Mouse (Mus musculus): ENCODE measurements around the gene Itgb1bp1. TPM values are rescaled to one million over a fixed set of nuclear protein-coding genes. Genes with fewer than 3 reads are reported as not detected.

Gene Itgb1bp1
- 43.0 and 44.8 TPM in 2 replicates for polyA plus RNA-seq (2016; fragmentation: Nextera tagmentation; extraction: Ambion mirVana)

DNA sequence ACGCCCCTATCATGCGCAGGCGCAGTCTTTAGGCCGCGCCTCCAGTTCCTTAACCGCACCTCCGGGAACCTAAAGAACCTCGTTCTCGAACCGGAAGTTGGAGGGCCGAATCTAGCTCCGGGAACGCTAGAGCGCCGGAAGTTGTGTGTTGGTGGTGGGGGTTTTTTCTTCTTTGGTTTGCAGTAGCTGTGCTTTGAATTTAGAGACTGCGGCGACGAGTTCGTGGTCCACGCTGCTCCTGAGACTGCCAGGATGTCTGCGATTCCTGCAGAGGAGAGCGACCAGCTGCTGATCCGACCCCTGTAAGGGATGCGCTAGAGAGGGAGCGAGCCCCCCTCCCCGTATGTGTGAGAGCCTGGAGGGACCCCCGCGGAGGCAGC, at the start of gene Itgb1bp1:
Gene Itgb1bp1, minus strand, starts transcription at position 42 of the 380 bp plus-strand sequence.
- Histone ChIP-seq H3K4me1 (peaks cover 15% of the 10 kb centered on the region), H3K36me3 (peaks cover 31% of the 10 kb centered on the region), H3K9me3 (replicated peaks) (no peaks in the 10 kb centered on the region)

DNA sequence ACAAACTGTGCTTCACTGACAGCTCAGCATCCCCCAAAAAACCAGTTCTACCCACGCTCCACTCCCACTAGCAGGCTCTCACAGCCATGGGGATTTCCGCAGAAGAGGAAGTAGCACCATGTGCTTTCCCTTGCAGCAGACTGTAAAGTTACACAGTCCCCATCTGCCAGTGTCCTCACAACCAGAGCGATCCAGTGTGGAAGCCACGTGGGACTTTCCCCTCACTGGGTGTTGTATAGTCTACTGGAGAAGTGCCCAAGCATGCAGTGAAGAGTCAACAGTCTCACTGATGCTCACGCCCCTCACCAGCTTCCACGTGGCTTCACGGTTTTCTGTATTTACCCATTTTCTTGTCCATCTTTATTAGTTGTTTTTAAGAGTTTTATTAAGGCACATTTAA, 49.8 kb upstream of the Itgb1bp1 start:
- Histone ChIP-seq H3K36me3 (peaks cover 89% of the 10 kb centered on the region), H3K4me1 (no peaks in the 10 kb centered on the region), H3K9me3 (replicated peaks) (no peaks in the 10 kb centered on the region), H3K27me3 (ENCODE audit: low read depth, poor library complexity, severe bottlenecking) (no peaks in the 10 kb centered on the region), H3K4me3 (no peak overlapping the region), H3K27ac (replicated peaks) (no peak overlapping the region)
- WGBS: 92% methylated on average over 7 of the region's 7 CpGs
- DNase-seq (ENCODE audit: low spot score): no peak

More for the DNA sequence above, at the start of gene Itgb1bp1:
- Histone ChIP-seq H3K27me3 (ENCODE audit: low read depth, poor library complexity, severe bottlenecking) (no peaks in the 10 kb centered on the region), H3K27ac (replicated peaks) (peak within 1 kb of the TSS; percentile 91), H3K4me3 (peak within 1 kb of the TSS; percentile 76)
- peak; percentile 98 for DNase-seq (ENCODE audit: low spot score)
- under 1% methylated on average over 28 of the region's 28 CpGs for WGBS

DNA sequence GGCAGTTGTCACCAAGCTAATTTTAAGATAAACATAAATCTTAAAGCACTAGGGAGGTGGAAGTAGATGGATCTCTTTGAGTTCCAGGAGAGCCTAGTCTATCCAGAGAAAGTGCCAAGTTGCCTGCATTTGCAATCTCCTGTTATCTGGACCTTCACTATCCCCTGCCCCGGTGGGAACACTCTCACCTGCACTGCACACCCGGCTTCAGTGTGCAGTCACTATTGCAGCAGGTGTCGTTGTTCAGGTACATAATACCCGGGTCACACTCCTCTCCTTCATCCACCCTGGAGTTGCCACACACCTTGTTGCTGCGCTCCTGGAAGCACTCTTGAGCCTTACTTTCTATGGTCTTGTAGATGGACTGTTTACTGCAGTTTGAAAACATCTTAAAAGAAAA, 47.7 kb upstream of the Itgb1bp1 start:
- no peak overlapping the region for H3K27ac ChIP-seq (replicated peaks)
- no peaks in the 10 kb centered on the region for H3K9me3 ChIP-seq (replicated peaks)
- H3K4me1 ChIP-seq: no peaks in the 10 kb centered on the region
- no peak for DNase-seq (ENCODE audit: low spot score)
- peaks cover 89% of the 10 kb centered on the region for H3K36me3 ChIP-seq
- no peak overlapping the region for H3K4me3 ChIP-seq
- no peaks in the 10 kb centered on the region for H3K27me3 ChIP-seq (ENCODE audit: low read depth, poor library complexity, severe bottlenecking)
- WGBS: 92% methylated on average over 5 of the region's 5 CpGs

DNA sequence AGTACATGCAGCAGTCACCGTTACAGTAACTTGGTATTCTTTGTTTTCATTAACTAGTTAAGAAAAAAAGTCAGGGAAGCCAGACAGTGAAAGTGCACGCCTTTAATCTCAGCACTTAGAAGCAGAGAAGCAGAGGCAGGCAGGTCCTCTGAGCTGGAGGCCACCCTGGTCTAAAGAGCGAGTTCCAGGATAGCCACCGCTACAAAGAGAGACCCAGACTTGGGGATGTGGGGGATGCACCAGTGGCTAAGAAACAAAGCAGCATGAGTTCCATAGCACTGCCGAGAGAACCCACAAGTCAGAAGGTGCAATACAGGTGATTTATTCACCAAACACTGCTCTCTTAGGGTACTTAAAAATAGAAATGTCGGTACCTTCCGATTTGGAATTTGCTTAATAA, 46.9 kb upstream of the Itgb1bp1 start:
- H3K9me3 ChIP-seq (replicated peaks): no peaks in the 10 kb centered on the region
- H3K4me3 ChIP-seq: no peak overlapping the region
- 90% methylated on average over 7 of the region's 7 CpGs for WGBS
- no peak overlapping the region for H3K27ac ChIP-seq (replicated peaks)
- no peaks in the 10 kb centered on the region for H3K27me3 ChIP-seq (ENCODE audit: low read depth, poor library complexity, severe bottlenecking)
- H3K36me3 ChIP-seq: peaks cover 91% of the 10 kb centered on the region
- no peaks in the 10 kb centered on the region for H3K4me1 ChIP-seq
- DNase-seq (ENCODE audit: low spot score): no peak

DNA sequence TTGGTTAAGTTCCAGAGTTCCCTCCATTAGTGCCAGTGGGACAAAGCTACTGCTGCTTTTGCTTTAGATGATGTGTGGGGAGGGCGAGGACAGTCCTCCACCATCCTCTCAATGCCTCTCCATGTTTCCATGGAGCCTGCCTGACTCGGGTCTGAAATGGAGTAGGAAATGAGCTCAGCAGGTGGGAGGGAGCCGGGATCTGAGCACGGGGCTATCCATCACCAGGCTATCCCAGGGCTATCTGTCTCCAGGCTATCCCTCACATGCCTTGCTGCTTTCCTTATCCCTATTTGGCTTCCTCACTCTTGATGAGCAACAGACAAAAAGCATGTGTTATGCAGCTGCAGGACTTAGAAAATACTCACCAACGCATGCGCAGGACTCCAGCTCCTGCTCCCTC, 45.6 kb upstream of the Itgb1bp1 start:
- no peak overlapping the region for H3K4me3 ChIP-seq
- DNase-seq (ENCODE audit: low spot score): no peak
- no peak overlapping the region for H3K27ac ChIP-seq (replicated peaks)
- no peaks in the 10 kb centered on the region for H3K4me1 ChIP-seq
- 88% methylated on average over 6 of the region's 6 CpGs for WGBS
- no peaks in the 10 kb centered on the region for H3K9me3 ChIP-seq (replicated peaks)
- H3K27me3 ChIP-seq (ENCODE audit: low read depth, poor library complexity, severe bottlenecking): no peaks in the 10 kb centered on the region
- peaks cover 98% of the 10 kb centered on the region for H3K36me3 ChIP-seq

DNA sequence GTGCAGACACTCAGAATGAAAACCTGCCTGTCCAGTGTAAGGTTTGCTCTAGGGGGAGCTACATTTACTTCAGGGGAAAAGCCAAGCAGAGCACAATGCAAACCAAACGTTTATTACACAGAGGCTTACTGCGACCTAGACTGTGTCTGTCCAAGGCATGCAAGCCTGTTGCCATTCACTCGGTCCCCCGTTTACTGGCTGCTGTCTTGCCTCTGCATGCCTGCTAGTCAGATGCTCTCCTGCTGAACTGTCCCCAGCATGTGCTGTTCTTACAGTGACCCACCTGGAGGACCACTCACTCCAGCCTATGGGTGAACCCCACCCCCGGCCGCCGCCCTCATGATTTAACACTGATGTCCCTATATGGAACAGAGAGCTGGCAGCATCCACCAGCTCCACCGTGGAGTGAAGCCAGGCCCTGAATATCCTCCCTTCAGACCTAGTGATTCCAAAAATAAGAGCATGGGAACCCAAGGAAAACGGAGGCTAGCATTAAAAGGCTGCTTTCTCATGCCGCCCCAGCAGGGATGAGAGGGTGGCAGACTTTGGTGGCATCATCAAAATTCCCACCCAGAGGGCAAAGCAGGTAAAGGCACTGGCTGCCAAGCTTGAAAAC, 45.0 kb upstream of the Itgb1bp1 start:
- DNase-seq (ENCODE audit: low spot score): no peak
- H3K9me3 ChIP-seq (replicated peaks): no peaks in the 10 kb centered on the region
- H3K27me3 ChIP-seq (ENCODE audit: low read depth, poor library complexity, severe bottlenecking): no peaks in the 10 kb centered on the region
- 91% methylated on average over 10 of the region's 10 CpGs for WGBS
- H3K4me3 ChIP-seq: no peak overlapping the region
- H3K27ac ChIP-seq (replicated peaks): no peak overlapping the region
- peaks cover 98% of the 10 kb centered on the region for H3K36me3 ChIP-seq
- H3K4me1 ChIP-seq: no peaks in the 10 kb centered on the region

DNA sequence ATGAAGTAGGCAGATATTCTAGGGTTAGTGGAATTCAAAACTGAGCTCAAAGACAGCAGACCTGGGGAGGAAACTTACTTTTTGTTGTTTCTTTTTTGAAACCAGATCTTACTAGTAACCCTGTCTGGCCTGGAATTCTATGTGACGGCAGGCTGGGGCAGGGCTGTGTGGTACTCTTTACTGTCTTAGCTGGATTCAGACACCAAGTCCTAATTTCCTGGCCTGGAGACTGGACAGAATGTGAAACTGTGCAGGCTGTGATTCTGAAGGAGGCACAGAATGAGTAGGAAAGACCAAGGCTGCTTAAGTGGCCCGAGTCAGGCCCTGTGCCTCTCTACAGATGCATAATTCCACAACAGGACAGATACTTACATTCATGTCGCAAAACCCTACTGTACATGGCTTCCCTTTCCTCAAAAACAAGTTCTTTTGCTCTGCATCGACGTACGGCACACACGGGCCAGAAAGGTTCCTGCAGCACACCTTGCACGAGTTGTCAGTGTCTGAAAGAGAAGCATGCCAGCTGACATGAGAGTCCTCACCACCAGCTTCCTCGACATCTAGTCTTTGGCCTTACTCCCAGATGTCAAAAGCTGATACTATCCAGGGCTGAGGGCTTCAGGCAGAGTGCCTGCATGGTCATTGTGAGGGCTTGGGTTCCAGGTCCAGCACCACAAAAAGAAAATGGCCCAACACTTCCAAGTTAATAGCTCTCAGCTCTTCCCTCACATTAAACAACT, 43.7 kb upstream of the Itgb1bp1 start:
- 93% methylated on average over 9 of the region's 9 CpGs for WGBS
- no peaks in the 10 kb centered on the region for H3K4me1 ChIP-seq
- H3K36me3 ChIP-seq: peaks cover 98% of the 10 kb centered on the region
- H3K27me3 ChIP-seq (ENCODE audit: low read depth, poor library complexity, severe bottlenecking): no peaks in the 10 kb centered on the region
- H3K9me3 ChIP-seq (replicated peaks): no peaks in the 10 kb centered on the region
- H3K27ac ChIP-seq (replicated peaks): no peak overlapping the region
- no peak overlapping the region for H3K4me3 ChIP-seq
- DNase-seq (ENCODE audit: low spot score): no peak

DNA sequence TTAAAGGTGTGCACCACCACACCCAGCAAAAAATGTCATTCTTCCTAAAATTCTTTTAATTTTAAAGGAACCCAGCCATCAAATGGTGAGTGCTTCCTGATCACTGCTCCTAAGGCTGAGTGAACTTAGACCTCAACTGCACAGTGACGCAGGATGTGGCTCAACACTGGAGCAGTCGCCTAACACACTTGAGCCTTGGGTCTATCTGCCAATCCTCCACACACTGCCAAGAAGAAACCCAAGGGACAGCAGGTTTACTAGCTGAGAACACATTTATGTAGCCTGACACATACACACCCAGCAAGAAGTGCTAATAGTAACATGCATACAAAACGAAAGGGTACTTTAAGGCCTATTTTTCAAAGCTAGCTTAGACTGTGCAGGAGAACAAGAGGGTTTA, 40.2 kb upstream of the Itgb1bp1 start:
- no peak for DNase-seq (ENCODE audit: low spot score)
- Histone ChIP-seq H3K4me3 (no peak overlapping the region), H3K27me3 (ENCODE audit: low read depth, poor library complexity, severe bottlenecking) (no peaks in the 10 kb centered on the region), H3K4me1 (no peaks in the 10 kb centered on the region), H3K27ac (replicated peaks) (no peak overlapping the region), H3K36me3 (peaks cover 96% of the 10 kb centered on the region), H3K9me3 (replicated peaks) (no peaks in the 10 kb centered on the region)
- WGBS: 98% methylated on average over 3 of the region's 3 CpGs

DNA sequence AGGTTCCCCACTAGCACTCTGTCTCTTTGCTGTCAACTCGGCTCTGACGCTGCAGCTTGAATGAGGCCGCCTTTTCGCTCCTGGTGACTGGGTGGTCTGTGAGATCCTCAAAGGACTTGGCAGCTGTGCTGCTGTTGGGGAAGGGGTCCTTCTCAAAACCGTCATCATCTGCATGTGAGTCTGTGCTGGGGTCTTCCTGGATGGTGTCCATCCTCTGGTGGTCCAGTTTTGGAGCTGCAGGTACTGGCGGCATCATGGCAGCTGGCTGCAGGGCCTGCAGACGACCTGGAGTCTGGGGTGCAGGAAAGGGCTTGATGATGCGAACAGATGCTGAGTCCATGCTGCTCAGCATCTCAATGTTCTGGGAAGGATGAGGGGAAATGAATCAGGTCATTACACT, 39.2 kb upstream of the Itgb1bp1 start:
- Histone ChIP-seq H3K4me1 (no peaks in the 10 kb centered on the region), H3K27me3 (ENCODE audit: low read depth, poor library complexity, severe bottlenecking) (no peaks in the 10 kb centered on the region), H3K36me3 (peaks cover 96% of the 10 kb centered on the region), H3K4me3 (no peak overlapping the region), H3K27ac (replicated peaks) (no peak overlapping the region), H3K9me3 (replicated peaks) (no peaks in the 10 kb centered on the region)
- DNase-seq (ENCODE audit: low spot score): no peak
- 93% methylated on average over 8 of the region's 8 CpGs for WGBS

DNA sequence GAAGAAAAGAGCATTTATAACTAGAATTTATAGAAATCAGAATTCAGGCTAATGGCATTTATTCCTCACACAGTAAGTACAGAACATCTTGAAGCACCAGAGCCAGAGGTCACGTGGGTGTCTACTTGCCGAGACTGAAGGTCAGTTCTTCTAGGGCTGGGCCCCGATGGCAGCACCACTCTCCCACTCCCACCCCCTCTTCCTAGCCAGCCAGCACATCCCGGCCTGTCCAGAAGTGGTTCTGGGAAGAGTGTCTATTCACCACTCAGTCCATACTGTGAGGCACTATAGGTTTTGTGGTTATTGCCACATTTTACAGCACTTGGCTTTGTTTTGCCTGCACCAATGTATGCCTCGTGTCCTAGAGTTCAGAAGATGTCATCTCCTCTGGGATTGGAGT, 38.0 kb upstream of the Itgb1bp1 start:
- H3K36me3 ChIP-seq: peaks cover 96% of the 10 kb centered on the region

DNA sequence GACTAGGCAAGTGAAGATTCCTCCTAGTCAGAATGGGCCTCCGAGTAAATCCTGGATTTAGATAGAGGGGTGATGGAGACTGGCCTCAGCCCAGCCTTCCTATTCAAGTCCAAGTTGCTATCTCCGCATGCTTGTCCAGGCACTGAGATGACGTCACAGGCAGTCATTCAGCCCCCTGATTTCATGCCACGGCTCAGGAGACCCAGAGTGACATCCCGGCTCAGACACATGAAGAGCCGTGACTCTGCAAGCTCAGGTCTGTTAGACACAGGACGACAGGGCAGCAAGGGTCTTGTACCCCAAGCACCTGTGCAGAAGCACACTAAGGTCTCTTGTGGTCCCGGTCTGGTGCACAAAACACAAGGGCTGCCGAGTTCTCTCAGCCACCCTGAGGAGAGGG, 36.8 kb upstream of the Itgb1bp1 start:
- 89% methylated on average over 9 of the region's 9 CpGs for WGBS
- Histone ChIP-seq H3K9me3 (replicated peaks) (no peaks in the 10 kb centered on the region), H3K27ac (replicated peaks) (no peak overlapping the region), H3K4me3 (no peak overlapping the region), H3K36me3 (peaks cover 91% of the 10 kb centered on the region), H3K4me1 (no peaks in the 10 kb centered on the region), H3K27me3 (ENCODE audit: low read depth, poor library complexity, severe bottlenecking) (no peaks in the 10 kb centered on the region)
- no peak for DNase-seq (ENCODE audit: low spot score)

More for the DNA sequence above, 38.0 kb upstream of the Itgb1bp1 start:
- Histone ChIP-seq H3K27me3 (ENCODE audit: low read depth, poor library complexity, severe bottlenecking) (no peaks in the 10 kb centered on the region), H3K4me3 (no peak overlapping the region), H3K4me1 (no peaks in the 10 kb centered on the region), H3K27ac (replicated peaks) (no peak overlapping the region), H3K9me3 (replicated peaks) (no peaks in the 10 kb centered on the region)
- DNase-seq (ENCODE audit: low spot score): no peak
- 91% methylated on average over 5 of the region's 5 CpGs for WGBS

DNA sequence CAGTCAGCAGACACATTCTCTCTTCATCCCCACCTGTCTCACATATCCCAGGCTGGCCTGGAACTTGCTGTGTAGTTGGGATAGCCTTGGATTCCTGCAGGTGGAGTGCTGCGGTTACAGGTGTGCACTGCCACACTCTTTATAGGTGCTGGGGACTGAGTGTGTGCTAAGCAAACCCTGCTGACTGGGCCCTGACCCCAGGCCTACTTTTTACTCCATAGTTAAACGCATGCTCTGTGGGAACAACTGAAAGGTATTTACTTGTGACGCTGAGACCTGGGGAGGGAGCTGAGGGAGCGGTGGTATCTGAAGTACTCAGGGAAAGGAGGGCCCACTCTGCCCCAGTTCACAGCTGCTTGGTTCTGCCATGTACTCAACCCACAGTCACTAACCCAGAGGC, 36.2 kb upstream of the Itgb1bp1 start:
- H3K27ac ChIP-seq (replicated peaks): no peak overlapping the region
- no peaks in the 10 kb centered on the region for H3K9me3 ChIP-seq (replicated peaks)
- peaks cover under 1% of the 10 kb centered on the region; the same call in 1 of the 2 replicates for H3K4me1 ChIP-seq
- no peak for DNase-seq (ENCODE audit: low spot score)
- no peaks in the 10 kb centered on the region for H3K27me3 ChIP-seq (ENCODE audit: low read depth, poor library complexity, severe bottlenecking)
- H3K36me3 ChIP-seq: peaks cover 85% of the 10 kb centered on the region
- no peak overlapping the region for H3K4me3 ChIP-seq
- WGBS: 89% methylated on average over 4 of the region's 4 CpGs

DNA sequence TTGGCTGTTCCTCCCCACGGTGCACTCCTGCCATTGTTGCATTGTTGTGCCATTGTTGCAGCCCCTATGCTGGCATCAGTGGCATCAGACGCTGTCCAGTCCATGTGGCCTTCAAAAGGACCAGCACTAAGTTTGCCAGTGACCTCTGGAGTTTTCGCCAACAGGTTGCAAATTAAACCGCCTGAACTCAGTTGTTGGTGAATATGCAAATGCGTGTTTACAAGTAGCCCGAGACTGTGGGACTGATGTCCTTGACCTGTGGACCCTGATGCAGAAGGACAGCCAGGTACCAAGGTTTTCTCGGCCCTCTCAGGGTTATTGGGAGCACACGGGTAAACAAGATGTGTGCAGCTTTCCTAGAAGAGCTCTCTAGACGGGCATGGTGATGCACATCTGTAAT, 35.1 kb upstream of the Itgb1bp1 start:
- H3K36me3 ChIP-seq: peaks cover 74% of the 10 kb centered on the region

More for the DNA sequence above, 35.1 kb upstream of the Itgb1bp1 start:
- Histone ChIP-seq H3K27ac (replicated peaks) (no peak overlapping the region), H3K4me3 (no peak overlapping the region), H3K4me1 (peaks cover 7% of the 10 kb centered on the region; the same call in 1 of the 2 replicates), H3K9me3 (replicated peaks) (no peaks in the 10 kb centered on the region), H3K27me3 (ENCODE audit: low read depth, poor library complexity, severe bottlenecking) (no peaks in the 10 kb centered on the region)
- DNase-seq (ENCODE audit: low spot score): no peak
- WGBS: 84% methylated on average over 9 of the region's 9 CpGs
